Mouse (Mus musculus): ENCODE measurements around the gene Zdhhc5. TPM values are rescaled to one million over a fixed set of nuclear protein-coding genes. Genes with fewer than 3 reads are reported as not detected.

Gene Zdhhc5
- total and polyA plus RNA-seq, 3 experiments = 29.3 to 42.9 TPM; not detected in 1

DNA sequence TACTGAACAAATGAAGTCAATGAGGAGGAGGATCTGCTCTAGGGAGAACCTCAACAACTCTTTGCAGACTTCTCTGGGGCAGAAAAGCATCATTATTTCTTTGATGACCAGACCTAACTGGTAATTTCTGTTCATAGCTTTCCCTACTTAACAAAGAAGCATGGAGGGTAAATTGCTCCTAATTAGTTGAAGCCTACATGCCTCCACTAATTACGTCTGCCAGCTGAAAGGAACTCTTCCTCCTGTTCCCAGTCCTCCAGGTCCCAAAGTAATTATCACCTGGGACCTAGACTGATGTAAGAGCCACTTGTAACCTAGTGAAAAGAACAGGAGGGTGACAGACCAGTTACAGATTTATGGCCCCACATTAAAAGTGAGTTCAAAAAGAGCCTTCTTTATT lies 7.5 kb downstream of the Zdhhc5 start:
- Histone ChIP-seq H3K27ac (ENCODE audit: control insufficient read depth, low read depth, low read length) (no peak overlapping the region), H3K9ac (ENCODE audit: control insufficient read depth, low read depth, low read length, poor library complexity, severe bottlenecking) (no peak overlapping the region), H3K27me3 (ENCODE audit: control insufficient read depth in 1 of 2, insufficient read depth in 2 of 2, low read length in 2 of 2) (no peaks in the 10 kb centered on the region), H3K79me2 (ENCODE audit: control insufficient read depth, insufficient read depth, low read length, poor library complexity) (peaks cover 46% of the 10 kb centered on the region), H3K4me3 (ENCODE audit: control insufficient read depth in 1 of 2, insufficient read depth in 1 of 2, low read depth in 2 of 2, low read length in 2 of 2) (no peak overlapping the region), H3K36me3 (ENCODE audit: control insufficient read depth in 1 of 2, insufficient read depth in 2 of 2, low read length in 2 of 2) (peaks cover 10 to 64% of the 10 kb centered on the region in 2 experiments), H3K4me1 (ENCODE audit: control insufficient read depth in 1 of 2, insufficient read depth in 2 of 2, low read length in 2 of 2) (peaks cover 14 to 21% of the 10 kb centered on the region in 2 experiments), H3K9me3 (replicated peaks; ENCODE audit: insufficient read depth, low read length) (no peaks in the 10 kb centered on the region)
- TF ChIP-seq ZMIZ1 (IDR thresholded peaks at IDR 0.05; ENCODE audit: low read depth, low read length) (no peak), GATA1 (IDR thresholded peaks at IDR 0.05; ENCODE audit: low read depth, low read length) (no peak), TCF12 (IDR thresholded peaks at IDR 0.05; ENCODE audit: low read depth, low read length) (no peak), SMC3 (IDR thresholded peaks at IDR 0.05; ENCODE audit: low read depth, low read length) (no peak), TBP (IDR thresholded peaks at IDR 0.05; ENCODE audit: low read depth, low read length) (no peak), CTCF (IDR thresholded peaks at IDR 0.05 in 2 of 3, conservative IDR thresholded peaks at IDR 0.05 in 1 of 3; ENCODE audit: control insufficient read depth in 1 of 3, insufficient read depth in 1 of 3, low read depth in 2 of 3, low read length in 3 of 3, poor library complexity in 1 of 3, severe bottlenecking in 1 of 3) (no peak), MAX (IDR thresholded peaks at IDR 0.05; ENCODE audit: low read length) (no peak), MYB (IDR thresholded peaks at IDR 0.05; ENCODE audit: low read depth, low read length) (no peak), ETS1 (IDR thresholded peaks at IDR 0.05; ENCODE audit: low read depth, low read length) (no peak), CHD2 (IDR thresholded peaks at IDR 0.05; ENCODE audit: low read length) (no peak), E2F4 (IDR thresholded peaks at IDR 0.05; ENCODE audit: borderline replicate concordance, low read depth, low read length) (no peak), NELFE (IDR thresholded peaks at IDR 0.05; ENCODE audit: low read depth, low read length) (no peak)
- no peak for DNase-seq (ENCODE audit: low read depth, low spot score)

DNA sequence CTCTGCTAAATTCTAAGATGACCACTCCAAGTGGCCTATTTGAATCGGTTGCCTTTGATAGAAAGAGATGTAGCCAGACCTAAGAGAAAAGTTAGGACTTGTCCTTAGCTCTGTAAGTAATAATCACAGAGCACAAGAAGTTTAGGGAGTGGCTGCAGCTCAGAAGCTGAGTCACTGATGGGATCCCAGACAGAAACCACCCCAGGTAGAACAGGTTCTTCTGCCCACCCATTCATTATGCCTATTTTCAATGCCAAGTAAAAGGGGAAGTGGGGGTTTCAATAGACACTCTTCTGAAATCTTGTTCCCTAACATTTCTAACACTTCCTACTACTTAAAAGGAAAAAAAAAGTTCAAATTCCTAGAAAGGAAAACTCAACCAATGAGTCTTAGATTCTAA lies 9.7 kb downstream of the Zdhhc5 start:
- Histone ChIP-seq H3K4me1 (ENCODE audit: control insufficient read depth in 1 of 2, insufficient read depth in 2 of 2, low read length in 2 of 2) (peaks cover 14 to 21% of the 10 kb centered on the region in 2 experiments), H3K9me3 (replicated peaks; ENCODE audit: insufficient read depth, low read length) (no peaks in the 10 kb centered on the region), H3K79me2 (ENCODE audit: control insufficient read depth, insufficient read depth, low read length, poor library complexity) (peaks cover 38% of the 10 kb centered on the region), H3K4me3 (ENCODE audit: control insufficient read depth in 1 of 2, insufficient read depth in 1 of 2, low read depth in 2 of 2, low read length in 2 of 2) (no peak overlapping the region), H3K36me3 (ENCODE audit: control insufficient read depth in 1 of 2, insufficient read depth in 2 of 2, low read length in 2 of 2) (peaks cover 10 to 55% of the 10 kb centered on the region in 2 experiments), H3K9ac (ENCODE audit: control insufficient read depth, low read depth, low read length, poor library complexity, severe bottlenecking) (no peak overlapping the region), H3K27me3 (ENCODE audit: control insufficient read depth in 1 of 2, insufficient read depth in 2 of 2, low read length in 2 of 2) (no peaks in the 10 kb centered on the region), H3K27ac (ENCODE audit: control insufficient read depth, low read depth, low read length) (no peak overlapping the region)
- TF ChIP-seq ZMIZ1 (IDR thresholded peaks at IDR 0.05; ENCODE audit: low read depth, low read length) (no peak), EP300 (IDR thresholded peaks at IDR 0.05; ENCODE audit: low read depth in 1 of 2, low read length in 2 of 2) (peak in 1 of 2 experiments; percentile 24; a peak in 2 of 4 replicates)
- peak; percentile 49 for DNase-seq (ENCODE audit: low read depth, low spot score)

DNA sequence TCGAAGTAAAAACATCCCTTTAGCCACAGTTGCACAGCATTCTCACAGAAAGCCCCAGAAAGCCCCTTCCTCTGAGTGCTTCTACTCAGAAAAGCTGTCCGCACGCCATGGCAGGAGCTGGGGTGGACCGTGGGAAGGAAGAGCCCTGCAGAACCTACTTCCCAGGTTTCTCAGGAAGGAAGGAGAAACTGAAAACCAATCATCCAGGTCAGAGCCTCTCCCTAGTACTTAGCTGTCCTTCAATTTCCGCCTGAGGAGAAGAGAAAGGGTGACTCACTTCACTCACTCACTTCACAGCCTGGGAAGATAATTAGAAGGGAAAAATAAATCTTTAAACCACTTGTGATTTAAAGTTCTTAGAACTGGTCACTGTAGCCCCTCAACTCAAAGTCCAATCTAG lies 10.7 kb downstream of the Zdhhc5 start:
- Histone ChIP-seq H3K4me3 (ENCODE audit: control insufficient read depth in 1 of 2, insufficient read depth in 1 of 2, low read depth in 2 of 2, low read length in 2 of 2) (no peak overlapping the region), H3K27me3 (ENCODE audit: control insufficient read depth in 1 of 2, insufficient read depth in 2 of 2, low read length in 2 of 2) (no peaks in the 10 kb centered on the region), H3K4me1 (ENCODE audit: control insufficient read depth in 1 of 2, insufficient read depth in 2 of 2, low read length in 2 of 2) (peaks cover 14 to 19% of the 10 kb centered on the region in 2 experiments), H3K27ac (ENCODE audit: control insufficient read depth, low read depth, low read length) (0 out of 2 replicates have a peak overlapping the region, but pooled peaks have one; percentile 31), H3K9ac (ENCODE audit: control insufficient read depth, low read depth, low read length, poor library complexity, severe bottlenecking) (no peak overlapping the region), H3K9me3 (replicated peaks; ENCODE audit: insufficient read depth, low read length) (no peaks in the 10 kb centered on the region), H3K79me2 (ENCODE audit: control insufficient read depth, insufficient read depth, low read length, poor library complexity) (peaks cover 31% of the 10 kb centered on the region), H3K36me3 (ENCODE audit: control insufficient read depth in 1 of 2, insufficient read depth in 2 of 2, low read length in 2 of 2) (peaks cover 5 to 50% of the 10 kb centered on the region in 2 experiments; a peak in 3 of 4 replicates)
- no peak for DNase-seq (ENCODE audit: low read depth, low spot score)
- TF ChIP-seq USF2 (IDR thresholded peaks at IDR 0.05; ENCODE audit: borderline replicate concordance in 1 of 2, insufficient read depth in 1 of 2, low read depth in 1 of 2, low read length in 2 of 2) = no peak
- TF ChIP-seq JUND (IDR thresholded peaks at IDR 0.05; ENCODE audit: low read depth, low read length) = no peak
- TF ChIP-seq MYB (IDR thresholded peaks at IDR 0.05; ENCODE audit: low read depth, low read length) = no peak
- TF ChIP-seq POLR2AphosphoS5 (IDR thresholded peaks at IDR 0.05; ENCODE audit: borderline replicate concordance, low read depth, low read length) = no peak
- no peak for TF ChIP-seq USF1 (IDR thresholded peaks at IDR 0.05; ENCODE audit: low read depth, low read length)
